Mouse (Mus musculus): ENCODE data around the gene Nlrp9b. TPM values are rescaled to one million over a fixed set of nuclear protein-coding genes. Genes with fewer than 3 reads are reported as not detected.
"Not testable (repeated sequence)": the region's sequence is repeated elsewhere in the genome, so short reads cannot be mapped to it uniquely, and the experiment has no call there.

Nlrp9b gene
- total RNA-seq (2021): not detected
- long read RNA-seq, experiment 1: 0 reads
- long read RNA-seq, experiment 2: 0 reads

GRCm38 (mm10) chr7:19991165-19991564 lies at the start of gene Nlrp9b:
Gene Nlrp9b, plus strand, starts transcription at chr7:19991465.
- intact Hi-C loops (cut with DNase I); DNase-seq (ENCODE audit: low spot score in 2 of 2): not testable (repeated sequence)

- no peak for DNase-seq (ENCODE audit: low spot score in 2 of 2)
- intact Hi-C loops (cut with DNase I): no loop called here
Measured at GRCm38 (mm10) chr7:19944709-19945108, 46.6 kb upstream of the Nlrp9b start.

GRCm38 (mm10) chr7:19945201-19945600 lies 46.1 kb upstream of the Nlrp9b start:
- intact Hi-C loops (cut with DNase I): no loop called here
- DNase-seq (ENCODE audit: low spot score in 2 of 2): no peak

GRCm38 (mm10) chr7:19945821-19946515 lies 45.3 kb upstream of the Nlrp9b start:
- no peak for DNase-seq (ENCODE audit: low spot score in 2 of 2)
- intact Hi-C loops (cut with DNase I): no loop called here

- intact Hi-C loops (cut with DNase I): no loop called here
- DNase-seq (ENCODE audit: low spot score in 2 of 2): no peak
Measured at GRCm38 (mm10) chr7:19948956-19949355, 42.3 kb upstream of the Nlrp9b start.

GRCm38 (mm10) chr7:19949996-19950395 lies 41.3 kb upstream of the Nlrp9b start:
- intact Hi-C loops (cut with DNase I): loop anchor here (10.0 kb wide), 1 partner anchor 75 kb away; no protein-coding TSS in a partner anchor
- no peak for DNase-seq (ENCODE audit: low spot score in 2 of 2)

- intact Hi-C loops (cut with DNase I): loop anchor here (10.0 kb wide), 1 partner anchor 76 kb away; no protein-coding TSS in a partner anchor
- no peak for DNase-seq (ENCODE audit: low spot score in 2 of 2)
Measured at GRCm38 (mm10) chr7:19950589-19950988, 40.7 kb upstream of the Nlrp9b start, which contains the start of gene Igsf23. Gene Igsf23, minus strand, starts transcription at chr7:19950756.

GRCm38 (mm10) chr7:19952320-19952986 lies 38.8 kb upstream of the Nlrp9b start:
- no peak for DNase-seq (ENCODE audit: low spot score in 2 of 2)
- intact Hi-C loops (cut with DNase I): loop anchor here (10.0 kb wide), 1 partner anchor 78 kb away; no protein-coding TSS in a partner anchor

- intact Hi-C loops (cut with DNase I): loop anchor here (10.0 kb wide), 1 partner anchor 78 kb away; no protein-coding TSS in a partner anchor
- no peak for DNase-seq (ENCODE audit: low spot score in 2 of 2)
Measured at GRCm38 (mm10) chr7:19953054-19953453, 38.2 kb upstream of the Nlrp9b start.

GRCm38 (mm10) chr7:19955861-19956260 lies 35.4 kb upstream of the Nlrp9b start:
- DNase-seq (ENCODE audit: low spot score in 2 of 2): no peak
- intact Hi-C loops (cut with DNase I): loop anchor here (1.0 to 10.0 kb wide), 2 partner anchors 46 to 81 kb away; no protein-coding TSS in a partner anchor

- DNase-seq (ENCODE audit: low spot score in 2 of 2): peak; percentile 89 to 92
- intact Hi-C loops (cut with DNase I): loop anchor here (1.0 to 10.0 kb wide), 2 partner anchors 46 to 82 kb away; no protein-coding TSS in a partner anchor
Measured at GRCm38 (mm10) chr7:19956341-19956781, 34.9 kb upstream of the Nlrp9b start.

- no peak for DNase-seq (ENCODE audit: low spot score in 2 of 2)
- intact Hi-C loops (cut with DNase I): no loop called here
Measured at GRCm38 (mm10) chr7:19962423-19962822, 28.8 kb upstream of the Nlrp9b start.

- intact Hi-C loops (cut with DNase I): no loop called here
Measured at GRCm38 (mm10) chr7:19964985-19965579, 26.2 kb upstream of the Nlrp9b start, which contains the start of gene Ceacam20. Gene Ceacam20, plus strand, starts transcription at chr7:19965412.

GRCm38 (mm10) chr7:19969106-19969505 lies 22.2 kb upstream of the Nlrp9b start:
- intact Hi-C loops (cut with DNase I): no loop called here
- no peak for DNase-seq (ENCODE audit: low spot score in 2 of 2)

More at GRCm38 (mm10) chr7:19964985-19965579, 26.2 kb upstream of the Nlrp9b start, which contains the start of gene Ceacam20:
- no peak for DNase-seq (ENCODE audit: low spot score in 2 of 2)

GRCm38 (mm10) chr7:19969541-19970090 lies 21.6 kb upstream of the Nlrp9b start:
- no peak for DNase-seq (ENCODE audit: low spot score in 2 of 2)

GRCm38 (mm10) chr7:19970196-19970595 lies 21.1 kb upstream of the Nlrp9b start:
- no peak for DNase-seq (ENCODE audit: low spot score in 2 of 2)
- intact Hi-C loops (cut with DNase I): no loop called here

More at GRCm38 (mm10) chr7:19969541-19970090, 21.6 kb upstream of the Nlrp9b start:
- intact Hi-C loops (cut with DNase I): no loop called here

- intact Hi-C loops (cut with DNase I): no loop called here
- DNase-seq (ENCODE audit: low spot score in 2 of 2): no peak
Measured at GRCm38 (mm10) chr7:19971516-19971915, 19.7 kb upstream of the Nlrp9b start.

GRCm38 (mm10) chr7:19996721-19997120 lies 5.5 kb downstream of the Nlrp9b start:
- intact Hi-C loops (cut with DNase I); DNase-seq (ENCODE audit: low spot score in 2 of 2): not testable (repeated sequence)

- no peak for DNase-seq (ENCODE audit: low spot score in 2 of 2)
- intact Hi-C loops (cut with DNase I): no loop called here
Measured at GRCm38 (mm10) chr7:20009987-20010386, 18.7 kb downstream of the Nlrp9b start.

Measured in left cerebral cortex, postnatal 14 days (tissue).